Mouse (Mus musculus) MEL (cell line): Measurements from ENCODE around the gene Krt5.
A peak's percentile ranks its signal among the peaks of the same experiment; 100 is the strongest.

ENCODE experiments used
- CHD2 ChIP-seq: IDR thresholded peaks from 2 replicates; pipeline ENCODE4 v1.6.1; 2011; ENCODE audit warnings: low read length, improper control_type of control experiment
- CTCF ChIP-seq, 3 experiments: IDR thresholded peaks in 2 of 3; conservative IDR thresholded peaks in 1 of 3; 2 replicates each; pipeline ENCODE4 v1.5.1; 2011 to 2012; ENCODE audit warnings: low read length in 3 of 3, low read depth in 2 of 3, mild to moderate bottlenecking in 2 of 3, improper control_type of control experiment in 1 of 3, inconsistent platforms in 1 of 3, mixed read lengths in 1 of 3, moderate library complexity in 1 of 3; ENCODE audit not compliant: control insufficient read depth in 1 of 3, insufficient read depth in 1 of 3, poor library complexity in 1 of 3, severe bottlenecking in 1 of 3
- E2F4 ChIP-seq: IDR thresholded peaks from 2 replicates; pipeline ENCODE4 v1.6.1; 2011; ENCODE audit warnings: low read depth, low read length, improper control_type of control experiment, borderline replicate concordance
- EP300 ChIP-seq, 2 experiments: IDR thresholded peaks; 2 replicates each; pipeline ENCODE4 v1.6.1; 2011; ENCODE audit warnings: improper control_type of control experiment in 2 of 2, low read length in 2 of 2, low read depth in 1 of 2, mild to moderate bottlenecking in 1 of 2
- NELFE ChIP-seq: IDR thresholded peaks from 2 replicates; pipeline ENCODE4 v1.6.1; 2011; ENCODE audit warnings: low read depth, low read length, improper control_type of control experiment
- POLR2A ChIP-seq, 2 experiments: IDR thresholded peaks; 2 replicates each; pipeline ENCODE4 v1.6.1; 2011 to 2012; ENCODE audit warnings: low read length in 2 of 2, mild to moderate bottlenecking in 2 of 2, control low read depth in 1 of 2, improper control_type of control experiment in 1 of 2, low read depth in 1 of 2, moderate library complexity in 1 of 2; ENCODE audit not compliant: control insufficient read depth in 1 of 2, insufficient read depth in 1 of 2, poor library complexity in 1 of 2
- RAD21 ChIP-seq: IDR thresholded peaks from 2 replicates; pipeline ENCODE4 v1.6.1; 2011; ENCODE audit warnings: mild to moderate bottlenecking, low read depth, low read length, improper control_type of control experiment

GRCm38 (mm10) chr15:101708683-101709082 lies 4.0 kb downstream of the Krt5 start:
- TF ChIP-seq POLR2A (IDR thresholded peaks at IDR 0.05; ENCODE audit: control insufficient read depth in 1 of 2, insufficient read depth in 1 of 2, low read depth in 1 of 2, low read length in 2 of 2, poor library complexity in 1 of 2) (no peak), E2F4 (no peak), CTCF (IDR thresholded peaks at IDR 0.05 in 2 of 3, conservative IDR thresholded peaks at IDR 0.05 in 1 of 3; ENCODE audit: control insufficient read depth in 1 of 3, insufficient read depth in 1 of 3, low read depth in 2 of 3, low read length in 3 of 3, poor library complexity in 1 of 3, severe bottlenecking in 1 of 3) (0 out of 6 replicates have a peak, but pooled peaks of 2 of the 3 experiments have one; percentile 6 to 17), CHD2 (no peak), EP300 (IDR thresholded peaks at IDR 0.05; ENCODE audit: low read depth in 1 of 2, low read length in 2 of 2) (no peak), RAD21 (no peak), NELFE (no peak)
